Mouse (Mus musculus) embryonic fibroblast, embryonic 13.5 days (primary cell): ENCODE results near the gene Ntng2.

Experiments
- CTCF ChIP-seq: IDR thresholded peaks from 2 replicates; pipeline ENCODE4 v1.5.1; 2011; ENCODE audit warnings: mild to moderate bottlenecking, control low read depth, low read length, moderate library complexity, borderline replicate concordance; ENCODE audit not compliant: insufficient read depth
- POLR2A ChIP-seq: IDR thresholded peaks from 2 replicates; pipeline ENCODE4 v1.6.1; 2011; ENCODE audit warnings: low read depth, mild to moderate bottlenecking, control low read depth, low read length, moderate library complexity

GRCm38 (mm10) chr2:29151941-29152340 lies 100.9 kb downstream of the Ntng2 start:
- no peak for TF ChIP-seq CTCF
- TF ChIP-seq POLR2A = no peak
